Mouse (Mus musculus): ENCODE measurements around the gene Npy4r.

DNA sequence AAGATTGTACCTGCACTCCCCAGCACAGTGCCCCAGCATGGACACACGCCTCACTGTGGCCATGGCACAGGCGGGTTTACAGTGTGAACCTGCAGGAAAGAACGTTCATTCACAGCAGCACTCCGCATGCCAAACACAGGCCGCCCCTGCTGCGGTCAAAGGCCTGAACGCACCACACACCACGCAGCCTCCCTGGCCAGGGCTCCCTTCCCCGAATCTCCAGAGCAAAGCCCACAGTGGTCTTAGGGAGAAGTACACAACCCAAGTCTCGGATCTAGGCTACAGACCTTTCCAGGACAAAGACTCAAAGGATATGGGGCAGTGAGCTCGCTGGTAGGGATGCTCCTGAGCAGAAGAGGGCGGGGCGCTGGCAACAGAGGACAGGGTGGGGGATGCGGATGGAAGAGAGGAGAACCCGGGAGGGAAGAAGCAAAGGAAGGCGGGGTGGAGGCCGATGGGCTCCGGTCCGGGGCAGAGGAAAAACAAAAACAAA is 48.5 kb upstream of the Npy4r start:
- TF ChIP-seq CTCF (IDR thresholded peaks at IDR 0.05): no peak
- TF ChIP-seq POLR2A (IDR thresholded peaks at IDR 0.05; ENCODE audit: insufficient read depth, low read depth, low read length): no peak
- TF ChIP-seq EP300 (IDR thresholded peaks at IDR 0.05; ENCODE audit: insufficient read depth, low read depth, low read length): no peak
